Mouse (Mus musculus) thymus, postnatal 10 days (tissue): ENCODE data around the gene Invs.
A peak's percentile ranks its signal among the peaks of the same experiment; 100 is the strongest.

Experiments used
- DNase-seq, 2 experiments: peaks; one replicate each; pipeline ENCODE4 v3.0.0; 2021; ENCODE audit warnings: low spot score in 2 of 2

The Invs gene

GRCm38 (mm10) chr4:48279498-48280134, at the start of gene Invs, which contains the start of gene Erp44:
Gene Invs, plus strand, starts transcription at chr4:48279760.
Gene Erp44, minus strand, starts transcription at chr4:48279558.
- DNase-seq, result peak; percentile 88 to 89

GRCm38 (mm10) chr4:48236721-48237120, 42.8 kb upstream of the Invs start:
- no peak for DNase-seq

GRCm38 (mm10) chr4:48239046-48239445, 40.5 kb upstream of the Invs start:
- no peak for DNase-seq

DNA sequence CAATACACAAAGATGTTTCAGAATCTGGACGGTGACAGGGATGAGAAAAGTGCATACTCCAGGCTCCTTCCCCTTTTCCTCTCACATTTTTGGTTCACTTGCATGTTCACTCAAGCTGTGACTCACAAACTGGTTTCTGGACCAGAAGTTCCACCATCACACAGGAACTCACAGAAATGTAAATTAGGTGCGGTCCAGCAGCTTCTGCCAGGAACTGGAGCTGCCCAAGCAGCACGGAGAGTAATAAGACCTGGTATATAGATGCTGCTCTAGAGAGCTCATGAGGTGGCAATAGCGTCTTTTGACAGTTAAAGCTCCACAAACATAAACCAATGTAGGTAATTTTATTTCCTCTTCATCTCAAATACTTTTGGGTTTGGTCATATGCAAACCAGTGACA, 37.1 kb upstream of the Invs start:
- no peak for DNase-seq

GRCm38 (mm10) chr4:48243737-48244136, 35.8 kb upstream of the Invs start:
- no peak for DNase-seq

DNA sequence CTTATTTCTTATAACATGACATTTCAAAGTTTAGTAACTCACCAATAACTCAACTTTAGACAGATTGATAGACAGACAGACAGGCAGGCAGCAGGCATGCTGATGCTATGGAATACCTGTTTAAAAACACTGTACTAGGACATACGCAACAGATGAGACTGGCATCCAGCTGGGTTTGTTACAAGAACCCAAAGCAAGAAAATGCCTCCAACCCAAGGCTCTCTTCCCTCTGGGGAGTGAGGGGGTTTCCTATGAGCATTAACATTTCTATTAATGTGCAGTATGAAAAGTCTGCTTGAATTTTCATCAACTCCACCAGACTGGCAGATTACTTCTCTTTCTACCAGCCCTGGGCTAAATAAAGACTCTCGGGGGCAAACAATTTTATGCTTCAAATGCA, 35.3 kb upstream of the Invs start:
- no peak for DNase-seq

- DNase-seq, result no peak
Observed at GRCm38 (mm10) chr4:48253266-48253665, 26.3 kb upstream of the Invs start.

DNA sequence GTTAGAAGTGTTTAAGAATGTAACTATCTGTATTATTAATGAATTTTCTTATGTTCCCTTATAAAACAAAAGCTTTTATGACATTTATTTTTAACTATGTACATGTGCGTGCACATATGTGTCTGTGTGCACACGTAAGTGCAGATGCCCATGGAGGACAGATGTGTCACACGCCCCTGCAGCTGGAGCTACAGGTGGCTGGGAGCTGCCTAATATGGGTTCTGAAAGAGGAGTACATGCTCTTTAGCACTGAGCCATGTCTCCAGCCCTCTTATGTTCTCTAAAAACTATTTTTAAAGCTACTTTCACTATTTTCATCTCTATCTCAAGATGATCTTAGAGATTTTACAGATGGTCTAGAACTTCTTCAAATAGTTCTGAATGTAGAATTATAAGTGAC, 21.5 kb upstream of the Invs start:
- DNase-seq, result no peak

- no peak for DNase-seq
Observed at GRCm38 (mm10) chr4:48267683-48268082, 11.9 kb upstream of the Invs start.

GRCm38 (mm10) chr4:48268127-48268526, 11.4 kb upstream of the Invs start:
- no peak for DNase-seq

DNA sequence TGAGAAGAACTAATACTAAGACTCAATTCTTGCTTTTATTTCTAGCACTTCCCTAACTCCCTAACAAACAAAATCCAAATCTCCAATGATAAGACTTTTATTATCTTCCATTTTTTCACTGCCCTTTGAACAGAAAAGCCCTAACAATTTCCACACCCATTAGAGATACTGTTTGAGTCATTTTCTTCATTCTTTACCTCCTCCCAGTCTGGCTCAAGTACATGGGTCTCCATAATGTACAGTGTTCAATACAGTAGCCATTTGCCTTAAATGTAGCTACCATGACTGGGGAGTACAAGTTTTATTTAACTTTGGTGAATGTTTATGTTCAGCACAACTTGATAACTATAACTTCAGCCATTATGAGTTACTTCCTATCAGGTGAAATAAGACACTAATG, 9.0 kb upstream of the Invs start:
- DNase-seq, result no peak

DNA sequence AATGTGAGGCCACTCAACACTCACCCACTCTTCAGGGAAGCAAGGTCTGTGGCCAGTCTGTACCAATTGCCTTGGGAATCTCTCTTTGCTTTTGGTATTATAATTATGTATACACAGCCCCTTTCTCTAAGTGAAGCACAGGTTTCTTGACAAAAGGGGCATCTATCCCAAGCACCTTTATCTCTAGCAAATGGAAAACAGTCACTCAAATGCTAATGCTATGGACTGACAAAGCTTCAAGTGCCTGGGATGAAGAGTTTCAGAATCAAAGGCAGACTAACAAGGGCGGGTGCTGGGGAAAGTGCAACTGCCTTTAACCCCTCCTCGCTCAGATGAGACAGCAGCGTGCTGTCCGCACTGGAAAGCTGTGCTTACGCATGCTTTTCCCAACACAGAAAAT, 7.7 kb upstream of the Invs start:
- no peak for DNase-seq

GRCm38 (mm10) chr4:48273119-48273829, 6.3 kb upstream of the Invs start:
- DNase-seq, result no peak

DNA sequence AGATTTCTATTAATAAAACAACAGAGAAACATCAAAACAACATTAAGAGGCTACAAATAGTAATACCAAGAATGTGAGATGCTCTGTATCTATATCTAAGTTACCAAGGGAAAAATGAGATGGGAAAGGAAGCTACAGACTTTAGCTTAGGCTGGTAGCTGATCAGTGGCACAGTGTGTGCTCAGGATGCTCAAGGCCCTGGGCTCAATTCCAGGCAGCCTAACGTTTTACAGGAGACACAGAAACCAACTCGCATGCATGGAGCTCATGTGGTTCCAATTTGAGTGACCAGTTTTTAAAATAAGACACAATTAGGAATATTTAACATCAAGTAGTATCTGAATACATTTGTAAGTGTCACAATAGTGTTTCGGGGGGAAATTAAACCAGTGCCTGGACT, 3.8 kb upstream of the Invs start:
- DNase-seq, result no peak

DNA sequence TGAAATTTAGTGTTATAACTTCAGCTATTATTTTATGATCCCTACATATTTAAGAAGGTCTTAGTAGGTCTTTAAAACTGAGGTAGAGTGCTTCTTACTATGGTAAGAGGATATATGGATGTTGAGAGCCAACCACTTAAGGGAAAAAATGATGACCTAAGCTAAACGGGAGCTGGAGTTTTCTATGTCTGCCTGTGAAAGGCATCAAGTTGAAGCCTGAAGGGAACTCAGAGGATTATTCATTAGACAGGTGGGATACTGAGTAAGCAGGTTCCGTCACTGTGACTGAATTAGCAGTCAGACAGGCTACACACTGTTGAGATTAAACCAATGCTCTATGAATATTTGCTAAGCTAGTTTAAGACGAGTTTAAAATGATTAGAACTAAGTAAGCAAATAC, 2.5 kb upstream of the Invs start:
- no peak for DNase-seq

- no peak for DNase-seq
Observed at GRCm38 (mm10) chr4:48278757-48279497, 633 bp upstream of the Invs start.

DNA sequence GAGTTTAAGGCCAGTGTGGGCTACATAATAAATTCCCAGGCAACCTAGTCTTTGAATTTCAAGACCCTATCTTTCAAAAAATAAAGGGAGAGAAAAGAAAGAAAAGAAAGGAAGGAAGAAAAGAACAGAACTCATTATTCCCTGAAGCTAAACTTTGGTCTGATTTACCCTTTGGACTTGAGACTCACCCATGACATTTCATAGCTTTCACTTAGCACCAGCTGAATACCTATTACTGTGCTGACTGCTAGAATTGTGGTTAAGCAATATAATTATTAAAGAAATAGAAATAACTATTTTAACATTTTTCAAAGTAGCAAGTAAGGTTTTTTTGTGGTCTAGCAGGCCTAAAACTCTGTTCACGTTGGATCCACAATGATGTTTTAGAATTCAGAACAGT, 1.6 kb downstream of the Invs start:
- DNase-seq, result no peak

DNA sequence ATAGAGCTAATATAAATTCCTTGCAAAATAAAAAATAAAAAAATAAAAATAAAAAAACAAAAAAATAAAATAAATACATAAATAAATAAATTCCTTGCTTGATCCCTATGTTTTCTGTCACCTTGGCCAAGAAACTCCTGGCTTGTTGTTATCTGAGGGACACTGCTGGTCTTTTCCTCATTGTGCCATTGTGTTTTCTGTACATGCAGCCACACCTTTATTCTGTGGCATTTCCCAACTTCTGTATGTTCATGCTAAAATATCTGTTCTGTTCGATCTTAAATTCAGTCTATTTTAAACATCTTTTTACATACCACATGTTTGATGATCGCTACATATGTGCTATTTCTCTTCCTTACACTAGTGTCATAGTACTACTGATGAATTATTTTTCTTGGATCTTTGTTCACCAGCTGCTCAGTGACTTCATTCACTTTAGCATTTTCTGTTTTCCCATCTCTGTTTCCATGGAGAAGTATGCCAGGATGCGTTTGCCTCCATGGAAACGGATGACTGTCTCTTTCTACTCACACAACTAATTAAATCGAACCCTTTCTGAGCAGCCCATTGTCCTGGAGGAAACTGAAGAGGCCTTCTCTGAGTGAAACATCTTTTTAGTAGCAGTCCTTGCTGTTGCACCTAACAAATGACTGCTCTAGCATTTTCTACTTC, 7.7 kb downstream of the Invs start:
- no peak for DNase-seq

DNA sequence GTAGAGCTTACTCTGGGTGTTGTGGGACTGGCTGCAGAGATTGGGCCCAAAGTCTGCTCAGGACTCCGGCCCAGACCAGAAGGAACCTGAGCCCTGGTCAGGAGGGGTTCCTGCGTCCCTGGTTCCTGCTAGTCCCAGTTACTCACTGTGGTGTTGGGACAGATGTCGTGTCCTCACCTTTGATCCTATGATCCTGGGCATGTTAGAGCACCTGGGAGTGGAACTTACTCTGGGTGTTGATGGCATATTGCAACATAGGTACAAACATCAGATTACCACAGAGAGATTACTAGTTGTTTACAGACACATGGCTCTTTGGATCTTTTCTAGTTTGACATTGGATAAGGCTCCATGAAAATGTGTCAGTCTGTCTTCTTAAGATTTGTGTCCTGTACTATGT, 35.3 kb downstream of the Invs start:
- no peak for DNase-seq

- no peak for DNase-seq
Observed at GRCm38 (mm10) chr4:48316036-48316435, 36.5 kb downstream of the Invs start.

GRCm38 (mm10) chr4:48321276-48321675, 41.7 kb downstream of the Invs start:
- no peak for DNase-seq

DNA sequence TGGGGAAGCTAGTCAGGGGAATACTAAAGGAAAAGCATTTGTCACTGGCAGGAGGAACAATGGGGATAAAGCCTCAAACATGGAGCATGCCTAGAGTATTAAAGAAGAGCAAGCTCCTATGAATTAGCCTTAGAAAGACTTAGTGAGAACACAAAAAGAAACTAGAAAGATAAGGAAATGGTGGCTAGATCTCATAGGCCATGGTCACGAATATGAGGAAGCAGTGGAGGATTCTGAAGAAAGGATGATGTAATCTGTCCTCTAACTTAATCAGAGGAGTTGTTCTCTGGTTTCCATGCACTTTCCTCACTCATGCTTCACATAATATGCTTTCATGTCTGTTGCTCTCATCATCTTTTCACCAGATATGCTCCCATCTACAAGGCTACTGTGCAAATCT, 42.5 kb downstream of the Invs start:
- DNase-seq, result no peak
